Mouse (Mus musculus) bone marrow, adult 2 months (tissue): ENCODE results near the gene Dcun1d5. TPM values are rescaled to one million over a fixed set of nuclear protein-coding genes. Genes with fewer than 3 reads are reported as not detected.
"Not testable (repeated sequence)": the region's sequence is repeated elsewhere in the genome, so short reads cannot be mapped to it uniquely, and the experiment has no call there.

Experiments used
- H3K27ac ChIP-seq: fragments of 200-500 bp; 2 replicates; pipeline ENCODE4 v1.5.1; 2012; ENCODE audit warnings: low read depth, mild to moderate bottlenecking, control low read depth, inconsistent platforms, low read length; ENCODE audit not compliant: control insufficient read depth, poor library complexity, insufficient read depth
- H3K4me1 ChIP-seq: fragments of 200-500 bp; 2 replicates; pipeline ENCODE4 v1.6.1; 2011; ENCODE audit warnings: low read length; ENCODE audit not compliant: control insufficient read depth, insufficient read depth
- H3K4me3 ChIP-seq: fragments of 200-500 bp; replicated peaks from 2 replicates; pipeline ENCODE3; 2011; ENCODE audit warnings: mild to moderate bottlenecking, low read depth, low read length, control low read depth; ENCODE audit not compliant: control insufficient read depth
- CTCF ChIP-seq: fragments of 200-500 bp; IDR thresholded peaks from 2 replicates; pipeline ENCODE4 v1.5.1; 2011; ENCODE audit warnings: low read length, control low read depth; ENCODE audit not compliant: control insufficient read depth, insufficient read depth
- POLR2A ChIP-seq: fragments of 200-500 bp; IDR thresholded peaks from 2 replicates; pipeline ENCODE4 v1.6.1; 2011; ENCODE audit warnings: low read depth, mild to moderate bottlenecking, control low read depth, low read length, borderline replicate concordance; ENCODE audit not compliant: control insufficient read depth
- WGBS: fragments of 180-500 bp; shearing (Covaris S2); methylation state at CpG from one replicate; pipeline ENCODE4 v1.1.7; 2018; 5-methylcytosine and 5-hydroxymethylcytosine counted together
- polyA plus RNA-seq: library from polyadenylated mRNA; stranded (reverse); fragments of >200 nt; gene quantifications from 2 replicates; pipeline ENCODE4 v1.2.4, GENCODE M21; 2011; ENCODE audit warnings: low replicate concordance; ENCODE audit not compliant: missing spikeins, insufficient read depth, insufficient read length

Dcun1d5 gene
- polyA plus RNA-seq, 1 experiment = 50.8 TPM

GRCm38 (mm10) chr9:7176618-7177610, 7.4 kb upstream of the Dcun1d5 start:
- WGBS = 13% methylated on average over 41 of the region's 41 CpGs
- H3K4me3 ChIP-seq = peak overlapping the region; percentile 48
- H3K27ac ChIP-seq = no peak overlapping the region
- H3K4me1 ChIP-seq = no peaks in the 10 kb centered on the region
- TF ChIP-seq CTCF (no peak), POLR2A (no peak)

GRCm38 (mm10) chr9:7184897-7185291, 574 bp downstream of the Dcun1d5 start:
- Histone ChIP-seq H3K27ac (peak overlapping the region; percentile 80), H3K4me1 (no peaks in the 10 kb centered on the region), H3K4me3 (peak overlapping the region; percentile 83)
- WGBS = under 1% methylated on average over 31 of the region's 31 CpGs
- TF ChIP-seq POLR2A (no peak), CTCF (no peak)

- WGBS = 78% methylated on average over 3 of the region's 3 CpGs
- H3K4me1 ChIP-seq, H3K4me3 ChIP-seq, H3K27ac ChIP-seq: not testable (repeated sequence)
Measured at GRCm38 (mm10) chr9:7190694-7191093, 6.4 kb downstream of the Dcun1d5 start.

GRCm38 (mm10) chr9:7216240-7216639, 31.9 kb downstream of the Dcun1d5 start:
- Histone ChIP-seq H3K4me1 (no peaks in the 10 kb centered on the region), H3K4me3 (no peak overlapping the region), H3K27ac (no peak overlapping the region)
- TF ChIP-seq CTCF (no peak), POLR2A (no peak)
- WGBS = 23% methylated on average over 2 of the region's 2 CpGs

- 63% methylated on average over 5 of the region's 5 CpGs for WGBS
- Histone ChIP-seq H3K4me3 (no peak overlapping the region), H3K4me1 (no peaks in the 10 kb centered on the region; the same call in 1 of the 2 replicates), H3K27ac (no peak overlapping the region)
- TF ChIP-seq POLR2A = no peak
- peak; percentile 59 for TF ChIP-seq CTCF
Measured at GRCm38 (mm10) chr9:7221024-7221423, 36.7 kb downstream of the Dcun1d5 start.

- no peaks in the 10 kb centered on the region; the same call in 1 of the 2 replicates for H3K4me1 ChIP-seq
- TF ChIP-seq CTCF (no peak), POLR2A (no peak)
- H3K4me3 ChIP-seq = no peak overlapping the region
- peak overlapping the region; percentile 69 for H3K27ac ChIP-seq
- 18% methylated on average over 7 of the region's 7 CpGs for WGBS
Measured at GRCm38 (mm10) chr9:7221460-7221859, 37.1 kb downstream of the Dcun1d5 start.

- WGBS = 88% methylated on average over 1 of the region's 1 CpGs
- no peak overlapping the region for H3K4me3 ChIP-seq
- H3K4me1 ChIP-seq = no peaks in the 10 kb centered on the region
- H3K27ac ChIP-seq = no peak overlapping the region
- TF ChIP-seq POLR2A = no peak
- TF ChIP-seq CTCF = no peak
Measured at GRCm38 (mm10) chr9:7238619-7239018, 54.3 kb downstream of the Dcun1d5 start.

GRCm38 (mm10) chr9:7239967-7240366, 55.6 kb downstream of the Dcun1d5 start:
- Histone ChIP-seq H3K4me3 (no peak overlapping the region), H3K27ac (no peak overlapping the region), H3K4me1 (no peaks in the 10 kb centered on the region)
- 59% methylated on average over 2 of the region's 2 CpGs for WGBS
- TF ChIP-seq POLR2A (no peak), CTCF (no peak)
